Mouse (Mus musculus) common myeloid progenitor, adult 5-6 weeks (primary cell): ENCODE results near the gene Csnk1e. TPM values are rescaled to one million over a fixed set of nuclear protein-coding genes. Genes with fewer than 3 reads are reported as not detected.
A peak's percentile ranks its signal among the peaks of the same experiment; 100 is the strongest.

Experiments
- ATAC-seq: replicated peaks from 2 replicates; pipeline ENCODE4 v1.8.0; 2016; ENCODE audit warnings: low read depth, mild to moderate bottlenecking, moderate TSS enrichment, inconsistent platforms; ENCODE audit not compliant: poor library complexity, severe bottlenecking
- total RNA-seq: library from RNA; stranded (forward); fragments of 200-1000, 187-1606 nt; gene quantifications from 2 replicates; pipeline ENCODE4 v1.2.3, GENCODE M21; 2017

Csnk1e gene
- total RNA-seq, 1 experiment from 2014 or later: 46.5 TPM

- no peak for ATAC-seq
Measured at GRCm38 (mm10) chr15:79400975-79401365, 54.4 kb downstream of the Csnk1e start.

- ATAC-seq: peak; percentile 18
Measured at GRCm38 (mm10) chr15:79400134-79400974, 55.0 kb downstream of the Csnk1e start.

GRCm38 (mm10) chr15:79399231-79400052 lies 55.9 kb downstream of the Csnk1e start:
- ATAC-seq: no peak

- peak; percentile 88 for ATAC-seq
Measured at GRCm38 (mm10) chr15:79396736-79397135, 58.6 kb downstream of the Csnk1e start.

- ATAC-seq: no peak
Measured at GRCm38 (mm10) chr15:79395281-79395680, 60.1 kb downstream of the Csnk1e start.

- ATAC-seq: no peak
Measured at GRCm38 (mm10) chr15:79394842-79395241, 60.5 kb downstream of the Csnk1e start.

GRCm38 (mm10) chr15:79393101-79393500 lies 62.3 kb downstream of the Csnk1e start:
- ATAC-seq: no peak

GRCm38 (mm10) chr15:79392527-79392926 lies 62.8 kb downstream of the Csnk1e start:
- ATAC-seq: no peak

GRCm38 (mm10) chr15:79391447-79392093 lies 63.8 kb downstream of the Csnk1e start:
- no peak for ATAC-seq

GRCm38 (mm10) chr15:79390434-79390833 lies 64.9 kb downstream of the Csnk1e start:
- no peak for ATAC-seq

GRCm38 (mm10) chr15:79388171-79388570 lies 67.2 kb downstream of the Csnk1e start:
- no peak for ATAC-seq

- ATAC-seq: no peak
Measured at GRCm38 (mm10) chr15:79387611-79388010, 67.8 kb downstream of the Csnk1e start.

GRCm38 (mm10) chr15:79387081-79387480 lies 68.3 kb downstream of the Csnk1e start:
- ATAC-seq: peak; percentile 29; the same call in 1 of the 2 replicates

GRCm38 (mm10) chr15:79381644-79382043 lies 73.7 kb downstream of the Csnk1e start:
- no peak for ATAC-seq

- peak; percentile 93 for ATAC-seq
Measured at GRCm38 (mm10) chr15:79380468-79381444, 74.6 kb downstream of the Csnk1e start.

- no peak for ATAC-seq
Measured at GRCm38 (mm10) chr15:79379658-79380057, 75.7 kb downstream of the Csnk1e start.

- ATAC-seq: no peak
Measured at GRCm38 (mm10) chr15:79378608-79379007, 76.8 kb downstream of the Csnk1e start.

- no peak for ATAC-seq
Measured at GRCm38 (mm10) chr15:79377681-79378080, 77.7 kb downstream of the Csnk1e start.

GRCm38 (mm10) chr15:79374760-79375159 lies 80.6 kb downstream of the Csnk1e start:
- no peak for ATAC-seq
